Mouse (Mus musculus) megakaryocyte progenitor cell, adult 5-6 weeks (primary cell): ENCODE data around the gene Ccdc114. TPM values are rescaled to one million over a fixed set of nuclear protein-coding genes. Genes with fewer than 3 reads are reported as not detected.

Experiments used
- ATAC-seq: replicated peaks from 2 replicates; pipeline ENCODE4 v1.8.0; 2016; ENCODE audit warnings: mild to moderate bottlenecking, moderate TSS enrichment, inconsistent platforms; ENCODE audit not compliant: poor library complexity
- total RNA-seq, 2 experiments: library from RNA; stranded (forward) in 1 of 2; stranded (reverse) in 1 of 2; fragments of 157-497, 149-512 nt in 1 of 2; fragments of 200-1000 nt in 1 of 2; gene quantifications; 2 replicates each; pipeline versions ENCODE4 v1.2.3 to v1.2.4; 2015 to 2017

The Ccdc114 gene
- total RNA-seq, 2 experiments from 2014 or later: 0.99 to 3.3 TPM

DNA sequence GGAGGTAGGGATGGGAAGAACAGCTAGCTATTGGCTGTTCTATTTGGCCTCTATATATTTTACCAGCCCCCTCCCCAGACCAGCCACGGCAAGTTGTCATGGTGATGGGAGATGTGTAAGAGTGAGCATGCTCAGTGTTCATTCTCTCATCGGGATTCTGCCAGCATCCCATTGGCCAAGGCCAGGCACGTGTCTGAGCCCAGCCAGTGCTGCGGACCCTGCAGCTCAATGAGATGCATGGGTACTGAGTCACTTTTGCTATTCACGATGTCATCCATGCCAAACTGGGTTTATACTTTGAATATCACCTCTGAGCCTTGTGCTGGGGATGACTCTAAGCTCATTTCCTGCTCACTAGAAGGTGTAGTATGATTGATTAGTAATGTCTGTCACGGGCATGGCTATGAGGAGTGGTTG lies 49.4 kb downstream of the Ccdc114 start:
- ATAC-seq: no peak

DNA sequence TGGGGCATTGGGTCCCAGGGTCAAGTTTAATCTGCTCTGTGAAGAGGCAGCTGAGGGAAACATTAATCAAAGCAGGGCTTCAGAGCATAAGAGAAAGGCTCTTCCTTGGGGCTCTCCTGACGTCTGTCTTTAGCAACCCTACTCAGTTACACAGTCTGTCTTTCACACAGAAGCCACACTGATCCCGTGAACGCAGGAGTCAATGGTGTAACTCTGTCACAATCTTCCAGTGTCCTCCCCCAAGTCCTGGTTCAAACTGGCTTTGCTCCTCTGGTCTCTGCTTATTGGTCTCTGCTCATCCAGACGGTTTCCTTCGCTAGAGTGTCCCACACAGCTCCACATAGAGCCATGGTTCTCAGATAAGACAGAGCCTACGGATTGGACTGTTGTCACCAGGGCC lies 50.2 kb downstream of the Ccdc114 start:
- ATAC-seq: peak; percentile 77

DNA sequence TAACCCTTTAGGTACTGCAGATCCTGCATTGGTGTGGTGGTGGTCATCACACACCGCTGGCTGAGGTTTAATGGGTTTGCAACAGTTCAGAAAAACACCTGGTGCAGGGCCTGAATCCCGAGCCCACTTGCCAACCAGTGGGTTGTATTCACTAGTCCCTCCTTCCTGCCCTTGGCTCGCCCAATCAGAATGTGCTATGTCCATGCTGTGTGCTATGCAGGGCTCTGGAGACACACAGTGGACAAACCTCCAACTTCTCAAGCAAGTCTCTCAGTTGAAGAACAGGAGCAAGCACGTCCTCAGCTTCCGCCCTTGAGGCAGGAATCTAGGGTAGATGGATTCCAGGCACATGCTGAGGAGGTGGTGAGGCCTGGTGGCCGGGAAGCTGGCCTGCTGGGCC lies 50.6 kb downstream of the Ccdc114 start:
- ATAC-seq: no peak

DNA sequence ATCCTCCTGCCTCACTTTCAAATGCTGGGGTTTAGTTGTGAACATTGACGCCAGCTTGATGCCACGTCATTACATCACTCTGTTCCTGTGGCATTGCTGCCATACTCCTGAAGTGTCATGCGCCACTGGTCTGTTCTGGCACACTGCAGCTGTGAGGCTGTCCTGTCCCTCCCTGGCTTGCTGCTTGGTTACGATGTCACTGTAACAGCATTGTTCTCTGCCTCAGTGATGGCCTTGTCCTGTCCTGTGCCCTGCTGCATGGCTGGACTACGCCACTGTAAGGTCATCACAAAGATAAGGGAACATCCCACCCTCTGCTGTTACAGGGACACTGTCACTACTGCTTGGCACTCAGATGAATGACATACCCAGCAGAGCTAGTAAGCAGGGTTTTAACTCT lies 57.7 kb downstream of the Ccdc114 start:
- ATAC-seq: no peak

DNA sequence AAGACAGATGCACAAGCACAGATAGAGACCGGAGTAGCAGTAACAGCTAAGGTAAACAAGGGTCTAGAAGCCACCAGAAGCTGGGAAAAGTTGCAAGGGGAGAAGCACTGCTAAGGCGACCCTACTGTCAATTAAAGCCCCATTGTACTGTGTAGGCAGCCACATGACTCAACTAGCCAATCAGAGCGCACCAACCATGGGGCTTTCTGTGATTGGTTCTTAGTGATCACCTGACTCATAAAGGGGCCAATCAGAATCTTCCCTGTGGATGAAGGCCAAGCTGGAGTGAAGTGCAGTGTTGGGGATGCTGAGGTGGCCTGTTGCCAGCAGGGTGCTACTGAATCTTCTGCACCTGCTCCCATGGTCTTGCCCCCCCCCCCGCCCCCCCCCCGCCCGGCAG lies 63.0 kb downstream of the Ccdc114 start:
- no peak for ATAC-seq

DNA sequence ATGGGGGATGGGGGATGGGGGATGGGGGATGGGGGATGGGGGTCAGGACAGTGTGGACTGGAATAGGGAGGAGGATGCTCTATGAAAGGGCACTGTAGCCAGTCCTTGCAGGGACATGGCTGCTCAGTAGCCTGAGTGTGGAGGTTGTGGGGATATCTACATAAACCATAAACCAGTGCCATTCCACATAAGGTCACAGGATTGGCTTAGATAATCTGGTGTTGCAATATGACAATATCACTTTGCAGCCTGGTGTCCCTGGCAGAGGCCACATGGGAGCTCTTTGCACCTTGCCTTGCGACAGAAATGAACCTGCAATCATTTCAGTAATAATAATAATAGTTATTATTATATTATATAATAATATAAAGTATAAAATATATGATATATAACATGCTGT lies 64.5 kb downstream of the Ccdc114 start:
- no peak for ATAC-seq

DNA sequence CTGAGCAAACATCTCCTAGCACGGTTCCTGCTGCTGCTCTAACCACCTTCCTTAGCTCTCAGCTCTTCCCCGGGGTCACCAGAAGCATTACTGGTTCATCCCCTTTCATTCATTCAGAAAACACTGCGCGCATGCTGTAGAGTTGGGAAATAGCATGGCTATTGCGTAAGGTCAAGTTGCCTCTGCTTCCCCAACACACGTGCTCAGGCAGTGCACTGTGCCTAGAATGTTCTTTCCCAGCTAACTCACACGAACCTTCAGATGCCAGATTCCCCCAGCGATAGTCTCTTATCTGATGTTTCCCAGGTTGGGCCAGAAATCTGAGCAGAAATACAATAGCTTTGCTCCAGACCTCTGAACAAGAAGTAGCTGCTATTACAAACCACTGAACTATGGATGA lies 68.6 kb downstream of the Ccdc114 start:
- peak; percentile 86 for ATAC-seq

Other genes starting within 250 kb of the Ccdc114 start
- gene Ntn5, start 240.1 kb upstream of the Ccdc114 start, total RNA-seq (2015): not detected in 2 replicates
- gene Ntn5, start 240.1 kb upstream of the Ccdc114 start, total RNA-seq (2017): not detected in 2 replicates
- gene Sec1, start 229.7 kb upstream of the Ccdc114 start, total RNA-seq (2015): not detected in 2 replicates
- not detected in 2 replicates for gene Sec1, start 229.7 kb upstream of the Ccdc114 start, total RNA-seq (2017)
- not detected in 2 replicates for gene Car11, start 224.2 kb upstream of the Ccdc114 start, total RNA-seq (2015)
- gene Car11, start 224.2 kb upstream of the Ccdc114 start, total RNA-seq (2017): not detected in 2 replicates
- 3.6 and 5.6 TPM in 2 replicates for gene Dbp, start 219.0 kb upstream of the Ccdc114 start, total RNA-seq (2015)
- gene Dbp, start 219.0 kb upstream of the Ccdc114 start, total RNA-seq (2017): 6.2 and 7.2 TPM in 2 replicates
- 1,825 and 1,988 TPM in 2 replicates for gene Rpl18, start 208.6 kb upstream of the Ccdc114 start, total RNA-seq (2015)
- gene Rpl18, start 208.6 kb upstream of the Ccdc114 start, total RNA-seq (2017): 1,777 and 2,306 TPM in 2 replicates
- 10.6 and 14.5 TPM in 2 replicates for gene Sphk2, start 206.1 kb upstream of the Ccdc114 start, total RNA-seq (2015)
- gene Sphk2, start 206.1 kb upstream of the Ccdc114 start, total RNA-seq (2017): 9.8 and 10.2 TPM in 2 replicates
- 0.54 and 0.78 TPM in 2 replicates for gene Fam83e, start 202.9 kb upstream of the Ccdc114 start, total RNA-seq (2015)
- gene Fam83e, start 202.9 kb upstream of the Ccdc114 start, total RNA-seq (2017): 0.37 and 0.51 TPM in 2 replicates
- gene Spaca4, start 198.3 kb upstream of the Ccdc114 start, total RNA-seq (2015): not detected in 2 replicates
- gene Spaca4, start 198.3 kb upstream of the Ccdc114 start, total RNA-seq (2017): not detected in 2 replicates
- gene Lmtk3, start 140.3 kb upstream of the Ccdc114 start, total RNA-seq (2015): 0.07 TPM in 2 replicates
- not detected in 2 replicates for gene Lmtk3, start 140.3 kb upstream of the Ccdc114 start, total RNA-seq (2017)
- 1.2 and 1.7 TPM in 2 replicates for gene Sult2b1, start 139.4 kb upstream of the Ccdc114 start, total RNA-seq (2015)
- gene Sult2b1, start 139.4 kb upstream of the Ccdc114 start, total RNA-seq (2017): 1.9 and 6.4 TPM in 2 replicates
- 17.9 and 26.3 TPM in 2 replicates for gene Cyth2, start 109.5 kb upstream of the Ccdc114 start, total RNA-seq (2015)
- gene Cyth2, start 109.5 kb upstream of the Ccdc114 start, total RNA-seq (2017): 32.4 and 34.5 TPM in 2 replicates
- gene Kcnj14, start 99.3 kb upstream of the Ccdc114 start, total RNA-seq (2015): 0.05 TPM in 2 replicates
- not detected in 2 replicates for gene Kcnj14, start 99.3 kb upstream of the Ccdc114 start, total RNA-seq (2017)
- 22.6 and 25.1 TPM in 2 replicates for gene Grwd1, start 93.1 kb upstream of the Ccdc114 start, total RNA-seq (2015)
- gene Grwd1, start 93.1 kb upstream of the Ccdc114 start, total RNA-seq (2017): 24.2 and 26.9 TPM in 2 replicates
- gene Kdelr1, start 51.3 kb upstream of the Ccdc114 start, total RNA-seq (2015): 113 and 145 TPM in 2 replicates
- gene Kdelr1, start 51.3 kb upstream of the Ccdc114 start, total RNA-seq (2017): 68.3 and 73.1 TPM in 2 replicates
- not detected in 2 replicates for gene Grin2d, start 45.7 kb upstream of the Ccdc114 start, total RNA-seq (2015)
- gene Grin2d, start 45.7 kb upstream of the Ccdc114 start, total RNA-seq (2017): under 0.01 TPM in 1 of 2 replicates, not detected in the other
- 1.3 and 1.5 TPM in 2 replicates for gene Syngr4, start 27.4 kb upstream of the Ccdc114 start, total RNA-seq (2015)
- gene Syngr4, start 27.4 kb upstream of the Ccdc114 start, total RNA-seq (2017): 2.1 TPM in 1 of 2 replicates, not detected in the other
- gene Tmem143, start 27.1 kb upstream of the Ccdc114 start, total RNA-seq (2015): 5.3 TPM in 2 replicates
- 8.1 and 17.2 TPM in 2 replicates for gene Tmem143, start 27.1 kb upstream of the Ccdc114 start, total RNA-seq (2017)
- gene Emp3, start 2.7 kb upstream of the Ccdc114 start, total RNA-seq (2015): 238 and 280 TPM in 2 replicates
- gene Emp3, start 2.7 kb upstream of the Ccdc114 start, total RNA-seq (2017): 186 and 203 TPM in 2 replicates
- gene Abcc6, start 106.2 kb downstream of the Ccdc114 start, total RNA-seq (2015): not detected in 2 replicates
- gene Abcc6, start 106.2 kb downstream of the Ccdc114 start, total RNA-seq (2017): not detected in 2 replicates
- 38.6 and 39.3 TPM in 2 replicates for gene Nomo1, start 109.6 kb downstream of the Ccdc114 start, total RNA-seq (2015)
- 53.2 and 57.4 TPM in 2 replicates for gene Nomo1, start 109.6 kb downstream of the Ccdc114 start, total RNA-seq (2017)
- not detected in 2 replicates for gene Kcnj11, start 176.7 kb downstream of the Ccdc114 start, total RNA-seq (2015)
- not detected in 2 replicates for gene Kcnj11, start 176.7 kb downstream of the Ccdc114 start, total RNA-seq (2017)